Mouse (Mus musculus): ENCODE data around the gene Thoc6. TPM values are rescaled to one million over a fixed set of nuclear protein-coding genes. Genes with fewer than 3 reads are reported as not detected.

The Thoc6 gene
- polyA plus RNA-seq, 2 experiments from 2014 or later = 26.1 to 43.6 TPM

GRCm38 (mm10) chr17:23627813-23628212 lies 45.9 kb downstream of the Thoc6 start:
- no peak for ATAC-seq

GRCm38 (mm10) chr17:23620351-23620750 lies 53.3 kb downstream of the Thoc6 start:
- peak; percentile 93 for ATAC-seq

Other genes starting within 250 kb of the Thoc6 start
- gene Vmn2r117, start 194.2 kb downstream of the Thoc6 start, polyA plus RNA-seq (2017; shearing (Covaris generic)) = not detected
- gene Zfp213, start 109.6 kb downstream of the Thoc6 start, polyA plus RNA-seq (2017; shearing (Covaris generic)) = 1 to 10 TPM; 3.4 to 4.3 TPM
- gene Zfp13, start 74.4 kb downstream of the Thoc6 start, polyA plus RNA-seq (2017; shearing (Covaris generic)) = under 1 TPM in 1 of 2 experiments, not detected in 1; 0.38 TPM
- 1 to 10 TPM; 2.2 to 2.9 TPM for gene Zscan10, start 73.0 kb downstream of the Thoc6 start, polyA plus RNA-seq (2017; shearing (Covaris generic))
- 1 to 10 TPM in 1 of 2 experiments, under 1 TPM in 1; 0.42 to 1.6 TPM for gene Mmp25, start 28.6 kb downstream of the Thoc6 start, polyA plus RNA-seq (2017; shearing (Covaris generic))
- under 1 TPM; 0.22 to 0.66 TPM for gene Bicdl2, start 13.4 kb downstream of the Thoc6 start, polyA plus RNA-seq (2017; shearing (Covaris generic))
- gene Hcfc1r1, start 286 bp downstream of the Thoc6 start, polyA plus RNA-seq (2017; shearing (Covaris generic)) = 10 to 100 TPM; 71.5 to 72.4 TPM
- gene Tnfrsf12a, start 3.6 kb upstream of the Thoc6 start, polyA plus RNA-seq (2017; shearing (Covaris generic)) = 1 to 10 TPM; 5.3 to 6.2 TPM
- gene Cldn6, start 5.4 kb upstream of the Thoc6 start, polyA plus RNA-seq (2017; shearing (Covaris generic)) = not detected
- not detected for gene Cldn9, start 10.1 kb upstream of the Thoc6 start, polyA plus RNA-seq (2017; shearing (Covaris generic))
- gene 1520401A03Rik, start 48.9 kb upstream of the Thoc6 start, polyA plus RNA-seq (2017; shearing (Covaris generic)) = under 1 TPM; 0.20 to 0.30 TPM
- 10 to 100 TPM; 10.5 to 13.7 TPM for gene Pkmyt1, start 52.5 kb upstream of the Thoc6 start, polyA plus RNA-seq (2017; shearing (Covaris generic))
- gene Paqr4, start 67.0 kb upstream of the Thoc6 start, polyA plus RNA-seq (2017; shearing (Covaris generic)) = 1 to 10 TPM; 2.0 to 2.5 TPM
- gene Kremen2, start 72.0 kb upstream of the Thoc6 start, polyA plus RNA-seq (2017; shearing (Covaris generic)) = 1 to 10 TPM; 1.8 to 2.4 TPM
- 10 to 100 TPM; 15.1 to 21.4 TPM for gene Flywch1, start 97.7 kb upstream of the Thoc6 start, polyA plus RNA-seq (2017; shearing (Covaris generic))
- gene Flywch2, start 112.2 kb upstream of the Thoc6 start, polyA plus RNA-seq (2017; shearing (Covaris generic)) = 1 to 10 TPM; 3.4 to 3.5 TPM
- 100 to 1,000 TPM; 289 to 316 TPM for gene Srrm2, start 116.7 kb upstream of the Thoc6 start, polyA plus RNA-seq (2017; shearing (Covaris generic))
- gene Elob, start 155.3 kb upstream of the Thoc6 start, polyA plus RNA-seq (2017; shearing (Covaris generic)) = 100 to 1,000 TPM; 600 to 664 TPM
- gene Prss33, start 162.2 kb upstream of the Thoc6 start, polyA plus RNA-seq (2017; shearing (Covaris generic)) = not detected
- gene Prss32, start 170.0 kb upstream of the Thoc6 start, polyA plus RNA-seq (2017; shearing (Covaris generic)) = not detected
- 1 to 10 TPM; 5.6 to 5.7 TPM for gene Prss41, start 170.3 kb upstream of the Thoc6 start, polyA plus RNA-seq (2017; shearing (Covaris generic))
- not detected for gene Prss21, start 194.2 kb upstream of the Thoc6 start, polyA plus RNA-seq (2017; shearing (Covaris generic))
- gene Dcpp1, start 207.0 kb upstream of the Thoc6 start, polyA plus RNA-seq (2017; shearing (Covaris generic)) = not detected
- gene Dcpp2, start 207.0 kb upstream of the Thoc6 start, polyA plus RNA-seq (2017; shearing (Covaris generic)) = not detected
- gene Dcpp3, start 243.6 kb upstream of the Thoc6 start, polyA plus RNA-seq (2017; shearing (Covaris generic)) = not detected

Measured in CD4-positive, CD25-positive, alpha-beta regulatory T cell, adult 4 months (primary cell).